Mouse (Mus musculus): ENCODE results near the gene Kcng3.

Kcng3 gene

DNA sequence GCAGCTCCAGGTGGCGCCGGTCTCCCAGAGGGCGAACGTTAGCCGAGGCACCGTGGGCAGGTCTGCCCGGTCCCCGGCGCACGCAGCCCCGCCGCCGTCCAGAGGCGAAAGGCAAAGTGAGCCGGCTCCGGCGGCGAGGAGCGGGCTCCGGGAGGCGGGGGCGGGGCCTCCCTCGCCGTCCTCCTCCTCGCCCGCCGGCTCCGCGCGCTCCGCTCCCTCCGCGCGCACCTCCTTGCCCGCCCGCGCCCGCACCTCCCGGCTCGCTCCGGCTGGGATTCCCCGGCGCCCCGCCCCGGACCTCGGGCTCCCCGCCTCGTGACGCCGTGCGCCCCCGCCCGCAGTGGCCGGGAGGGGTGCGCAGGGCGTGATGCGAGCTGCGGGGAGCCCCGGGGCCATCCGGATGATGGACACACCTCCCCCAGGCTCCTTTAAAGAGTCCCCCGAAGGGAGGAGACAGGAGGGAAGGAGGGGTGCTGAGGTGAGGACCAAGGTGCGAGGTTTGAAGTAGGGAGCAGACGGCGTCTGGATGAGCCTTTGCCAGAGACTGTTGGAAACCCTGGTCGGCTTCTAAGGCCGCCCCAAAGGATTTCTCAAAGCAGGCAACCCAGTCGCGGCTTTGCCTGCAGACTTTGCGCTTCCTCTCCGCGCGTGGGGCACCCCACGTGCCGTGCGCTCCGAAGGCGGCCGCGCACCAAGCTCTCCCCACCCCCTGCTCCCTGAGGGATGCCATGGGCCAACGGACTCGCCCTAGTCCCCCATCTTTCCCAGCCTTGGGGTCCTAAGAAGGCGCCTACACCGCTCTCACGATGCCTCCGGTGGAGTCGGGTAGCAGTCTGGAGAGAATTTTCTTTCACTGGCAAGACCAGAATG, at the start of gene Kcng3:
TSS of gene Kcng3 (minus strand) at position 113 of the 870 bp plus-strand sequence.
- ChIA-PET CTCF (interaction anchor here in 2 of 4 experiments (0.6 to 1.5 kb wide), 7 partner anchors 9 to 589 kb away, joined by 3 to 8 read pairs (median 3); no protein-coding TSS in a partner anchor), POLR2A (interaction anchor here in 3 of 4 experiments (0.7 to 2.0 kb wide), 15 partner anchors 9 to 406 kb away, joined by 3 to 10 read pairs (median 3); partner anchors contain the start of gene Haao (in 1 of the 3))

- CTCF ChIA-PET = interaction anchor here in 1 of 4 experiments (0.6 kb wide), 1 partner anchor 506 kb away, joined by 4 read pairs; no protein-coding TSS in a partner anchor
Observed at GRCm38 (mm10) chr17:83677370-83677769, 45.7 kb upstream of the Kcng3 start.

GRCm38 (mm10) chr17:83672685-83673084, 41.0 kb upstream of the Kcng3 start:
- CTCF ChIA-PET = no interaction called here

More at GRCm38 (mm10) chr17:83677370-83677769, 45.7 kb upstream of the Kcng3 start:
- POLR2A ChIA-PET = interaction anchor here in 3 of 4 experiments (0.6 to 6.9 kb wide), 13 partner anchors 9 to 151 kb away, joined by 3 to 59 read pairs (median 4); no protein-coding TSS in a partner anchor

DNA sequence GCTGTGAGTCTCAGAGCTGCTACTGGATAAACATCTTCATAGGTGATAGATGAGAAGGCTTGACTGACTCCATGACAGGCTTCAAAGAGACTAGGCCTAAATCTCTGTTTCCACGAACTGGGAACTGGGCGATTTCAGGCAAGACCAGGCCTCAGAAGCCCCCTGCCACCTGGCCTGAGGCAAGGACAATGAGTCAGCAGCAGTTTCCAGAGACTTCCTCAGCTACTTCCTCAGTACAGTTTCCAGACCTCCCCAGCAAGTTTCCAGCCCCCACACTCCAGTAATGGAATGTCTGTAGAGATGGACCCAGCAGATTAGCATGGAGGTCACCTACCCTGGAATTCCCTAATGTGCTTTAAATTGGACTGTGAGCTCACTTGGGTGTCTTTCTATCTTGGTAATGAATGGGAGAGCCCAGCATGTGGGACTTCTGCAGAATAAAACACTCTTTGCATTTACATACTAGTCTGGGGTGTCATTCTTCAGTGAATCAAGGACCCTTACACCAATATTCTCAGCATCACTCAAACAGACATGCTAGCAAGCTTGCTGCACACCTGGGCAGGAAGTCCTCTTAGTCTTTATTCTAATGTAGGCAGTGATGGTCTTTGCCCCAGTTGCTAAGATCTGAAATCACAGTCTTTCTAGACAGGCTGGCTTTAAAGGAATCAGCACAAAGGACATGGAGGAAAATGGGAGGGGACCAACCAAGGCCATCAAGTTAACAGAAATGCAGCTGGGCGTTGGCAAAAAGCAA, 36.4 kb upstream of the Kcng3 start:
- CTCF ChIA-PET = interaction anchor here in 3 of 4 experiments (0.6 to 1.3 kb wide), 3 partner anchors 8 to 28 kb away, joined by 3 to 7 read pairs (median 6); no protein-coding TSS in a partner anchor
- POLR2A ChIA-PET = interaction anchor here (0.6 to 7.4 kb wide), 47 partner anchors 10 to 1656 kb away, joined by 3 to 122 read pairs (median 9); partner anchors contain the start of gene Mta3 (in 1 of the 4)

More at GRCm38 (mm10) chr17:83672685-83673084, 41.0 kb upstream of the Kcng3 start:
- POLR2A ChIA-PET = interaction anchor here in 1 of 4 experiments (0.8 to 1.3 kb wide), 2 partner anchors 8 to 18 kb away, joined by 3 read pairs; no protein-coding TSS in a partner anchor

DNA sequence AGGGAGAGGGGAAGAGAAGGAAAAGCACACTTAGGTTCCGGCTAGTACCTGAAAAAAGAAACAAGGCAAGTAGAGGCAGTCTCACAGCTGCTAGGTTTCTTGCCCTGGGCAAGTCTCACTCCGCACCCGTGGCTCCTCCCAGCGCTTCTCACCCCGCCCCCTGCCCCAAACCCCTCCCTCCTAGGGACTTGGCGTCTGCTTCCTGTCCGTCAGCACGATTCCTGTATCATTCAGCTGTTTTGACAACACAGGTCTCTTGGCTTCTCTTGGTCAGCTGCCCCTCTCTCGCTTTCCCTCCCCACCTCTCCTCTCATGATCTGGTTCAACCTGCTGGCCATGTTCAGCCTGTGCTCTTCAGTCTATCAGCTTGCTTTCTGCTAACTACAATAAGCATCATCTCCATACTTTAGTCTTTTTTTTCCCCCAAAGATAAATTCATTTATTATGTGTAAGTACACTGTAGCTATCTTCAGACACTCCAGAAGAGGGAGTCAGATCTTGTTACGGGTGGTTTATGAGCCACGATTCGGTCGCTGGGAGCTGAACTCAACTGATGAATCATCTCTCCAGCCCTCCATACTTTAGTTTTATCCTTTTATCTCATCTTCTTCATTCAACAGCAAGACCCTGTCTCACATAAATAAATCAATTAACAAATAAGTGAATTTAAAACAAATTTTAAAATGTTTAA, 35.0 kb upstream of the Kcng3 start:
- ChIA-PET POLR2A (interaction anchor here (0.6 to 7.4 kb wide), 98 partner anchors 9 to 973 kb away, joined by 3 to 122 read pairs (median 5); partner anchors contain the start of gene Mta3 (in 1 of the 4)), CTCF (interaction anchor here (0.6 to 1.5 kb wide), 13 partner anchors 9 to 187 kb away, joined by 3 to 8 read pairs (median 3); no protein-coding TSS in a partner anchor)

DNA sequence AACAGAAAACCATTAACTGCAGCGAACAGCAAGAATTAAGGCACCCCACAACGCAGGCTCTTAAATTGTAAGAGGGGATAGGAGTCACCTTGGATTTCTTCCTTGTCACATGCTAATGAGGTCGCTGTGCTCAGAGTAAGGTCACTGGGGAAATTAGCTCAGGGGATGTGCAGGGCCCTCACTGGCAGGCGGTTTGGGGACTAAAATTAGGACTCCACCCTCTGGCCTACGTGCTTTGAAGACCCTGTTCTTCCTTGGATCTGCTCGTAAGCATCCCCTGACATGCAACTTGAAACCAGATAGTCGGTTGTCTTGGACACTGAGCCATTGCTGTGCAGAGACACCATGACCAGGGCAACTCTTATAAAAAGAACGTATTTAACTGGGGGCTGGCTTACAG, 33.1 kb upstream of the Kcng3 start:
- POLR2A ChIA-PET = interaction anchor here (0.5 to 7.4 kb wide), 58 partner anchors 8 to 1969 kb away, joined by 3 to 122 read pairs (median 4); partner anchors contain the start of gene Mta3 (in 1 of the 4)
- CTCF ChIA-PET = interaction anchor here (0.6 to 1.5 kb wide), 9 partner anchors 9 to 457 kb away, joined by 3 to 6 read pairs (median 3); no protein-coding TSS in a partner anchor

- CTCF ChIA-PET = interaction anchor here in 1 of 4 experiments (1.4 kb wide), 1 partner anchor 14 kb away, joined by 5 read pairs; no protein-coding TSS in a partner anchor
- POLR2A ChIA-PET = interaction anchor here in 3 of 4 experiments (0.6 to 4.3 kb wide), 17 partner anchors 8 to 118 kb away, joined by 3 to 43 read pairs (median 4); no protein-coding TSS in a partner anchor
Observed at GRCm38 (mm10) chr17:83658943-83659342, 27.2 kb upstream of the Kcng3 start.

DNA sequence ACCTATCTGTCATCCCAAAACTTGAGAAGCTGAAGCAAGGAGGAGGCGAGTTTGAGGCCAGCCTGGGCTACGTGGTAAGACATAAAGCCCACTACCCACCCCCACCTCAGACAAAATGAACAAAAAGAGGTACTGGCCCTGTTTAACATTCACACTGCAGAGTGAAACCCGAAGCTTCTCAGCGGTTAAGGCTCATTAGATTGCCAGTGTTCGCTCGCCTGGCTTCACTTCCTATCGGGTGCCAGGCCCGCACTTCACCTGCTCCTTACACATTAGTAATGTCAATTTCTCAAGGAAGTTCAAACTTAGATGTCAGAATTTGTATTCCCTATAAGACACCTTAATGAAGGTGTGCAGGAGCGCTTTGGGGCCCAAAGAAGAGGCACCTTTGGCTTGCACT, 25.7 kb upstream of the Kcng3 start:
- ChIA-PET POLR2A (interaction anchor here in 3 of 4 experiments (0.7 to 4.3 kb wide), 18 partner anchors 9 to 74 kb away, joined by 3 to 43 read pairs (median 4); no protein-coding TSS in a partner anchor), CTCF (interaction anchor here in 3 of 4 experiments (0.6 to 1.4 kb wide), 5 partner anchors 9 to 75 kb away, joined by 3 to 6 read pairs (median 4); no protein-coding TSS in a partner anchor)

GRCm38 (mm10) chr17:83655732-83656131, 24.0 kb upstream of the Kcng3 start:
- ChIA-PET POLR2A (interaction anchor here in 2 of 4 experiments (1.0 to 4.3 kb wide), 3 partner anchors 9 to 12 kb away, joined by 4 to 43 read pairs (median 39); no protein-coding TSS in a partner anchor), CTCF (interaction anchor here in 1 of 4 experiments (1.1 kb wide), 1 partner anchor 9 kb away, joined by 3 read pairs; no protein-coding TSS in a partner anchor)

GRCm38 (mm10) chr17:83654651-83655136, 23.0 kb upstream of the Kcng3 start:
- CTCF ChIA-PET = interaction anchor here (0.6 to 1.9 kb wide), 7 partner anchors 9 to 212 kb away, joined by 3 to 8 read pairs (median 4); no protein-coding TSS in a partner anchor

DNA sequence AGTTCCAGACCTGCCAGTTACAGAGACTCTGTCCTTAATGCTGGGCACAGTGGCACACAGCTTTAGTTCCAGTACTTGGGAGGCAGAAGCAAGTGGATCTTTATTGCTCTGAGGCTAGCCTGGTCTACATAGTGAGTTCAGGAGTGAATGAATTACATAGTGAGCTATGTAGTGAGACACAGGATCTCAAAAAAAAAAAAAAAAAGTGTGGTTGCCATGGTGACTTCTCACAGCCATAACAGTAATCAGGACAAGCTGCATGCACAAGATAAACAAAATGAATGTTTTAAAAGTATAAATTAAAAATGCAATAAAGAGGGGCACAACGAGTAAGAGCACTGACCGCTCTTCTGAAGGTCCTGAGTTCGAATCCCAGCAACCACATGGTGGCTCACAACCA, 21.9 kb upstream of the Kcng3 start:
- ChIA-PET POLR2A (interaction anchor here (0.6 to 4.7 kb wide), 40 partner anchors 8 to 858 kb away, joined by 3 to 122 read pairs (median 5); partner anchors contain the start of genes Kcng3 (in 1 of the 4) and Plekhh2 (in 1 of the 4)), CTCF (interaction anchor here (0.5 to 1.9 kb wide), 12 partner anchors 9 to 827 kb away, joined by 3 to 7 read pairs (median 5); no protein-coding TSS in a partner anchor)

More at GRCm38 (mm10) chr17:83654651-83655136, 23.0 kb upstream of the Kcng3 start:
- POLR2A ChIA-PET = interaction anchor here (0.5 to 4.7 kb wide), 54 partner anchors 9 to 985 kb away, joined by 3 to 122 read pairs (median 5); partner anchors contain the start of gene Kcng3 (in 1 of the 4)

- ChIA-PET POLR2A (interaction anchor here in 3 of 4 experiments (0.8 to 4.7 kb wide), 19 partner anchors 12 to 372 kb away, joined by 3 to 57 read pairs (median 5); no protein-coding TSS in a partner anchor), CTCF (interaction anchor here in 2 of 4 experiments (0.5 to 1.1 kb wide), 2 partner anchors 14 to 78 kb away, joined by 4 to 6 read pairs; no protein-coding TSS in a partner anchor)
Observed at GRCm38 (mm10) chr17:83650932-83651682, 19.4 kb upstream of the Kcng3 start.

DNA sequence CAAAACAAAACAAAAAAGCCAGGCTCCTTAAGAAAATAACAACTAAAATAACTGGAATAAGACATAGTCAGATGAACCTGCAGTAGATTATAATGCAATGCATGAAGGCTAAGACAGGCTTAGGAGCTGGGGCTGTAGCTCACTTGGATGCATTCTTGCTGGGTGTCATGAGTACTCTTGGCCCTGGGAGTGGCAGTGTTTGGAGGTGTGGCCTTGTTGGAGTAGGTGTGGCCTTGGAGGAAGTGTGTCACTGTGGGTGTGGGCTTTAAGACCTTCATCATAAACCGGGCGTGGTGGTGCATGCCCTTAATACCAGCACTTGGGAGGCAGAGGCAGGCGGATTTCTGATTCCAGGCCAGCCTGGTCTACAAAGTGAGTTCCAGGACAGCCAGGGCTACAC, 18.3 kb upstream of the Kcng3 start:
- CTCF ChIA-PET = interaction anchor here in 1 of 4 experiments (0.6 to 1.1 kb wide), 2 partner anchors 10 to 50 kb away, joined by 3 to 4 read pairs; no protein-coding TSS in a partner anchor
- POLR2A ChIA-PET = interaction anchor here in 3 of 4 experiments (0.5 to 3.5 kb wide), 37 partner anchors 9 to 158 kb away, joined by 3 to 40 read pairs (median 4); no protein-coding TSS in a partner anchor

GRCm38 (mm10) chr17:83647413-83647812, 15.7 kb upstream of the Kcng3 start:
- CTCF ChIA-PET = no interaction called here
- POLR2A ChIA-PET = interaction anchor here in 1 of 4 experiments (0.8 kb wide), 1 partner anchor 20 kb away, joined by 4 read pairs; no protein-coding TSS in a partner anchor

- ChIA-PET POLR2A (interaction anchor here in 2 of 4 experiments (0.8 to 1.8 kb wide), 6 partner anchors 8 to 81 kb away, joined by 3 to 18 read pairs (median 4); no protein-coding TSS in a partner anchor), CTCF (interaction anchor here in 1 of 4 experiments (2.1 kb wide), 1 partner anchor 162 kb away, joined by 12 read pairs; no protein-coding TSS in a partner anchor)
Observed at GRCm38 (mm10) chr17:83646425-83647163, 14.9 kb upstream of the Kcng3 start.

Measured in embryonic stem cell, embryonic (primary cell).